Mouse (Mus musculus): ENCODE measurements around the gene Eefsec.

The Eefsec gene

DNA sequence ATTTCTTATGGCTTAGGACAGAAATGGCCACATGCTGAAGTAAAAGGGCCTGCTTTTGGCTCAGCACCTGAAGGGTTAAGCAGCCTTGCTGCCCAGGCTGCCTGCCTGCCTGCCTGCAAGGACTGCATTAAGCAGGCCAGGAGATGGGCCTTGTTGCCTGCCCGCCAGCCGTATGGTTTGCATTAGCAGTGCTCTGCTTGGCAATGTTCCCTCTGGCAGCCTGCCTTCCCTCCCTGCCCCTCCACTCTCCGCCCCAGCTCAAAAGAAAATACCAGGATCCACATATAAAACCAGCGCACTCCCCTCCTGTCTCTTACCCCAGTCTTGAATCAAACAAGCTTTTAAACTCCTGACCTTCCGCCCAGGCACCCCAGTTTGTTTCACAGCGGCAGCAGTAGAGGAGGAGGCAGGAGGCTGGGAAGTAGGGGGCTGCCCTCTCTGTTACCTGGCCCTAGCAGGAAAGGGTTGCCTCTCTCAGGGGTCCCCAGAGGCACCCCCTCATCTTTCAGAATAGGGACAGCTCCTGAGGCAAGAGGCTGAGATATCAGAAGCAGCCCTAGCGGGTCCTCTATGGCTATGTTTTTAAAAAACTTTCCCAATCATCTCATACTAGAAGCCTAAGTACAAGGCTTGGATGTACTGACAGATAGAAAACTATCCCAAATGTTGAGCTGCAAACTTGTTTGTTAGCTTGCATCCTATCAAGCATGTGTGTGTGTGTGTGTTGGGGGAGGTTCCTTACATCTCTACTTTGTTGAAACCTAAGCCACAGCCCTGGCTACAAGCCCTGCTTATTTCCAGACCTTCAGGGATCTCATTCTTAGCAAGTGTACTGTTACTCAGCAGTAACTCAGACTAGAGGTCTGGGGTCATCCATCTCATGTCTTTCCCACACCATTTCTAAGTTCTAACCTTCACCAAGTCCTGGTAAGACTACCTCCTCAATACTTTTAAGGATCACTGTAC lies 102.6 kb downstream of the Eefsec start:
- peak; percentile 88 for DNase-seq (ENCODE audit: low read depth, low spot score)

DNA sequence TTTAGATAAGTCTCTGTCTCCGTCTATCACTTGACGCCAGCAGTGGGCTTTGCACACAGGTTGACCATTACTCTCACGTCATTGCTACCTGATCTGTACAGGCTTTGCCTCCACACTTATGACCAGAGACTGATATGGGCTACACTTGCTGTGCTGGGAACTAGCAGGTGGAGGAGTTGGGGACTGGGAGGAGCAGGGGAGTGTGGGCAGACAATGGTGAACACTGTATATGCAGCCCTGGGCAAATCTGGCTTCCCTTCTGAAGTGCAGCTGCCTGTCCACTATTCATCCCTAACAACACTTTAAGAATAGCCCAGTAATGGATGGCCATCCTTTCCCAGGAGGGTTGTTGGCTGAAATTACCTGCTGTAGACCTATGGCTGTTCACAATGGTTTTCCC lies 103.4 kb downstream of the Eefsec start:
- no peak for DNase-seq (ENCODE audit: low read depth, low spot score)

DNA sequence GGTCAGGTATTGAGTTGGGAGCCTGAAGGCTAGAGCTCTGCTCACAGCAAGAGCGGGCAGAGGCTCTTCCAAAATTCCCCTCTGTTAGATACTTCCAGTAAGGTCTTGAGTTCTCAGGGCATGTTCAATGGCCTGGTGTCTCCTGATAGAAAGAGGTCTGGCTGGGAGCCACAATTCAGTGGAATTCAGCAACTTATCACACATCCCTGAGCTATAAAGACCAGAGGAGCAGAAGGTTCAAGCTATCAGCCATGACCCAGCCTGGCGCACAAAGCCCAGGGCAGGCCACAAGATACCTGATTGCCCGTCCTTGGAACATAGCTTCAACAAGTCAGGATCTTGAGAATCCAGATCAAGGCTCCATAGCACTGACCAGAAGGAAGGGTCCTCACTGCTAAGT lies 105.2 kb downstream of the Eefsec start:
- no peak for DNase-seq (ENCODE audit: low read depth, low spot score)

DNA sequence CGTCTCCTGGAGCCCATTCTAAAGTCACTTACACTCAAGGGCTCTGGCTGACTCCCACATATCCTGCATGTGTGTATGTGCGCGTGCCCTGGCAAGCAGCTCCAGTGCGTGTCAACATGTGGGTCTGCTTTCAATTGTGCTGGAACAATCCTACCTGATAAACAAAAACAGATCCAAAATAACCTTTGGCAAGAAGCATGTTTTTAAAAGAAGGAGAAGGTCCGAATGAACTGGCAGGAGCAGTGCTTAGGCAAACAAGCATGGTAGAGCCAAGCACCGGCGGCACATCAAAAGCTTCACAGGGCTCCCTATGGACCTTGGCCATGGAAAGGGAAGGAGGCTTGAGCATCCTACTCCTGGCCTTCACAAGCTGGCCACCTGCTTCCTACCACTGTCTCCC lies 105.6 kb downstream of the Eefsec start:
- DNase-seq (ENCODE audit: low read depth, low spot score): no peak

DNA sequence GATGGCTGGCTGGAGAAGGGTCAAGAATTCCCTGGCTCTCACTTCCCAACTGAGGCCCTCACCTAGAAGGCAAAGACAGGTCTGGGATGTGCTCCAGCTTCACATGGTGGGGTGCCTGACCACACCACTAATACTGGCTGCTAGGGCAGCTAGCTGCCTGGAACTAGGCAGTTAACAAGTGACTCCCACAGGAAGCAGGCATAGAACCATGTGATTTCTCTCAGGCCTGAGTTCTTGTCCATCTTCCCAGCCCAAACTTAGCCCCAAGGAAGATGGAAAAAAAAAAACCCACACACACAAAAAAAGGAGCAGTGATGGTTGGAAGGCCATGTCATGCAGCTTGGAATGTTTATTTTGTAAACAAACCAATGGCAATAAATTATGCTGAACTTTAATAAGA lies 117.0 kb downstream of the Eefsec start:
- no peak for DNase-seq (ENCODE audit: low read depth, low spot score)

DNA sequence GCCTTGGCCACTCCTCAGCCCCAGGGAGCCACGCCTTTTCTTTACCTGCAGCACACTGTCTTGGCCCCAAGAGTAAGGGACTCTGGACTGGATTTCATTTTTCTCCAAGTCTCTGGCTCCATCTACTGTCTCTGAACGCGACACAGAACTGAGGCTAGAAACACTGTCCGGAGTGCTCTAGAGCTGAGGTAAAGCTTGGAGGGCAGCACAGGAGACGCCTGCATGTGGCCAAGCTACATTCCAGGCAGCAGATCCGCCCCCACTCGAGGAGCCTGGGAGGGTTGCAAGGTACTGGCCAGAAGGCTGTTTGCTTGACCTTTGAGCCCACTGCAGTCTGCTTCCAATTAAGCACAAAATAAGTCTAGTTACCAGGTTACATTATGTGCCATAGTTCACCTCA lies 124.5 kb downstream of the Eefsec start:
- DNase-seq (ENCODE audit: low read depth, low spot score): peak; percentile 66

DNA sequence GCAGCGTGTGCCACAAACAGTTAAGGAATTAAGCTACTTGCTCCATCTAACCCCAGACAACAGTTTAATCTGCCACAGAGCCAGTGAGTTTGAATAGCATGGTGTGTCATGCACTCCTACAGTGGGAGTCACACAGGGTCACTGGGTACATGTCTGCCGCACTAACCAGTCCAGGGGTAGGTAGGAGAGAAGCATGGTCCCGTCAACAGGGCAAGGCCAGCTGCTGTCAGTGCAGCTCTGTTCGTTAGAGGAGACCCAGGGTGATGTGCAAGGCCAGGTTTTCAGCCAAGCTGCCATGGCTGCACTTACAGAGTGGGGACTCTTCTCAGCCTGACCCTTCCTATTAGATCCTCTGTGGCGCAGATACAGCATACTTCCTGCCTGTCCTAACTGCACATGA lies 125.1 kb downstream of the Eefsec start:
- no peak for DNase-seq (ENCODE audit: low read depth, low spot score)

DNA sequence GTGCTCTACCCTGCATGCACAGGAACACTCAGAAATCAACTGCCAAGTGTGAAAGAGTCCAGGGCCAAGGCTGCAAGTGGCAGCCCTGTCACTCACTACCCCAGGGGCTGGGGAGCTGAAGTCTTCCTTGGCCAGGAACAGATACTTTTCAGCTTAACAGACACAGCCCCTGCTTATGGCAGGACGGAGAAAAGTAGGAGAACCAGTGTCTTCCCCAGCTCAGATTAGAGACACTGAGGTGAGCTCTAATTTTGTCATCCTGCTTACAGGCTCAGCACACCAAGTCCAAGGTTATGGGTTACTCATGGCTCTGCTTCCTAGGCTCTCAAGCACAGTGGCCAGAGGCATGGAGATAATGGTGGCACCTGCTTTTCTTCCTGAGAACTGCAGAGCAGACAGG lies 126.6 kb downstream of the Eefsec start:
- DNase-seq (ENCODE audit: low read depth, low spot score): no peak

DNA sequence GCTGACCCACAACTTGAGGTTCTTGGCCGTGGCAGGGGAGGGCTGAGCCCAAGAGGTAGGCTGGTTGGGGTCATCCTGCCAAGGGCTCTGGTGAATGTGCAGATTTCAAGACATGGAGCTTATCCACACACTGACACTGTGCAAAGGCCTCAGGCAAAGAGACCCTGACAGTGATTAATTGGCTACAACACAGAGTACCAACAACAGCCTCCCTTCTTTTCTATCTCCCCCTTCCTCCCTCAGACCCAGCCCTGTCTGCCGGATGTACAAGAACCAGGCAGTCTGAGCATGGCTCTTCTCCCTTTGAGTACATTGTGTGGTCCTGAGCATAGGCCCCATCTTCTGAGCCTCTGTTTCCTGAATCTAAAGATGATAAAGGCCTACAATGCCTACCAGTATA lies 131.0 kb downstream of the Eefsec start:
- DNase-seq (ENCODE audit: low read depth, low spot score): peak; percentile 11

DNA sequence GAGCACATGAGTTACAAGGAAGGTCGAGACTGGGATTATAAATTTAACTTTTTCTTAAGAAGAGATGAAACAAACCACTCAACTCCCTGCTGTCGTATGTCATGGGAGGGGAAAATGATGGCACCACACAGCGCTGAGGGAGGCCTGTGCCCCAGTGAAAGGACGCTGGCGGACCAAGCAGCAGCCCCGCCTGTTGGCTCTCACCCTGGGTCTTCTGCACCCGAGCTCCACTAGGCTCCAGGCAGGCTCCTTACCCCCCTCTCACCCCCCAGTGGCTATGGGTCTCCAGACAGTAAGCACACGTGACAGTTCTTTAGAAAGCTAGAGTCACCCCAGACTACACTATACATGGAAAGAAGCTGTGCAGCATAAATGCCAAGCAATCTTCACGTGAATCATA lies 132.4 kb downstream of the Eefsec start:
- DNase-seq (ENCODE audit: low read depth, low spot score): no peak

DNA sequence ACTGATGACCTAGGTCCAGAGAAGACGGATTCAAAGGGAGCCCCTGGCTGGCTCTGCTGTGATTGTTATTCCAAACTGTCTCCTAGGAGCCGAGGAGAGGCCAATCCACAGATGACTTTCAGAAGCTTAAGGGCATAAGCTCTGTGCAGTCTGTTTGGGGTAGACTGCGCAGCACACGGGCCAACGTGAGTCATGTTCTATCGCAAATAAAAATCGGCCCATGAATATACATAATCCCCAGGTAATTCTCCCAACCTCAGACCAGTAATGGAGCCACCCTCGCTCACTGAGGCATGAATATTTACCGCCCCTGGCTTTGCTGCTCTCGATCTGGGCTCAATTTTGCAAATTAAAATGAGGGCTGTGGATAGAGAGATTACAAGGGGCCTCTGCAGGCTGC lies 134.7 kb downstream of the Eefsec start:
- DNase-seq (ENCODE audit: low read depth, low spot score): no peak

DNA sequence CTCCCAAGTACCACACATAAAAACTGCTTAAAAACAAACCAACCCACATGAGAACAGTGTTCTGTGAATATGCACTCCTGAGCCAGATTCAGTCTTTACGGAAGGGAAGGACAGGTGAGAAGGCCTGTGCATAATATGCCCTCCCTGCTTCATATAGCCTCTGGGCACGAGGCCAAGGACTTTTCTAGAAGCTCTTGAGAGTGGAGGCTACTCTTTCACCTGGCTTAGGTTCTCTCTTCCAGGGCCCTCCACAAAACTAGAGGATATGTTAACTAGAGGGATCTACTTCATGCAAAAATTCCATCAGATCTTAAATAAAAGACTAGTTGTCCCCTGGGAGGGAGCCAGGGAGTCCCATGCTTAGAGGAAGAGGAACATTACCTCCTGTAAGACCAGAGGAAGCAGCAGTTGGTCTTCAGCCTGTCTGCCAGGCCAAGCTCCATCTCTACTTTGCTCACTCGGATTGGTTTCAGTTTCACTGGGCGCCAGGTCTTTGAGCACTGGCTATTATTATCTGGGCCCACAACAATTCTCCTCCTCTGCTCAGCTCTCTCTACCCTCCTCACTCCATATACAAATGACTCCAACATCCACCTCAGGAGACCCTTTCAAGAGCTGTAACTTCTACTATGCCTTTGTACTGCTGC lies 140.1 kb downstream of the Eefsec start:
- DNase-seq (ENCODE audit: low read depth, low spot score): no peak

DNA sequence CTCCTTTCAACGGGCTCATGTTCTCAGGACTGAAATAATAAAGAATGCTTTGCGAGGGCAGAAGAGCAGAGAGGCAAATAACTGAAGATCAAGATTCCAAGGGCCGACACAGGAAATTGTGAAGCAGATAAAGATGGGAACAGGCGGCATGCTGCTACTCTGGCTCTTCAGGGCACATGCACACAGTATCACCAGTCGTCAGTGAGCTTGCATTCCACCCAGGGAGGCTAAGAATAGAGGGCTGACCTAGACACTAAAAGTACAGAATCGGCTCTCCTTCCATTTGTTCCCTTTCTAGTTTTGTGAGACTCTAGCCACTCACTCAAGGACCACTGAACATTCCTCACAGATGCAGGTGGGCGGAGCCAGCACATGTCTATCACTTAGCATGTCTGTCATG lies 145.1 kb downstream of the Eefsec start:
- DNase-seq (ENCODE audit: low read depth, low spot score): no peak

DNA sequence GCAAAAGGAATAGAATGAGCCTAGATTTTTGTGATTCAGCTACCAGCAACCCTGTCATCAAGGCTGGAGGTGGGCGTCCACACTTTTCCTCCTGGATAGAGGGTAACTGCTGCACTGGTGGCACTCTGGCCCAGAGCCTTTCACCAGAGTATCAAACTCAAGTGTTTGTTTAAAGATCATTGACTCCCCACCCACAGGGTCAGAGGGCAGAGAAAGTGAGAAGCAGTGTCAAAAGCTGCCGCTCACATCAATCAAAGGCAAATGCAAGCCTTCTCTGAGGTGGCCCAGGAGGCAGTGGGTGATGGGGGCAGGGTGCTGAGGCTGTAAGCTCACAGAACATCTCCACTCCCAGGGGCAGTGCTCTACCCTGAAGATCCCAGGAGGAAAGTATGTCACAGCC lies 146.8 kb downstream of the Eefsec start:
- no peak for DNase-seq (ENCODE audit: low read depth, low spot score)

DNA sequence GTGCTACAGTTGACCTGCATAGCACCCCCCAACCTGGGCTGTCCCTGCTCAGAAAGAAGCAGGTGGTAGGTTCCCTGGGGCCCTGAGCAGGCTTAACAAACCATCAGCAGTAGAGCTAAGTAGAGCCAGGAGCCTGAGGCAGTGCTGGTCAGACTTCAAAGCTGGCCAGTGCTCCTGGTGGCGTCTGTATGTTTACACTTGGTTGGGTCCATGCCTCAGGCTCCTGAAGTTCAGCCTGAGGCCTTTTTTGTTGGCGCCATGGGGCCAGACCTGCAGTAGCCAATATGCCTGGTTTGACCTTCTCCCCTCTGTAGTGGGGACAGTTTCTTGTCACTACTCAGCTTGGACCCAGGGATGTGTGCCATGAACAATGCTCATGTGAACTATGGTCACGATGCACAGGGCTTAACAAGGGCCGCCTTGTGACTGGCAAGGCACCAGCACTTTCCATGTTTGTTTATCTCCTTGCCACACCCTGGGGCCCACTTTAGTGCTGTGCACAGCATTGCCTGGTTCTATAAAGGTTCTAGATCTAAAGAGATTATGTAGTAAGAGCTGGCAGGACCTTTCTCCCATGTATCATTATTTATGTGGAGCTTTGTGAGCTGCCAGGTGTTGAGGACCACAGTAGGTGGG lies 153.9 kb downstream of the Eefsec start:
- no peak for DNase-seq (ENCODE audit: low read depth, low spot score)

DNA sequence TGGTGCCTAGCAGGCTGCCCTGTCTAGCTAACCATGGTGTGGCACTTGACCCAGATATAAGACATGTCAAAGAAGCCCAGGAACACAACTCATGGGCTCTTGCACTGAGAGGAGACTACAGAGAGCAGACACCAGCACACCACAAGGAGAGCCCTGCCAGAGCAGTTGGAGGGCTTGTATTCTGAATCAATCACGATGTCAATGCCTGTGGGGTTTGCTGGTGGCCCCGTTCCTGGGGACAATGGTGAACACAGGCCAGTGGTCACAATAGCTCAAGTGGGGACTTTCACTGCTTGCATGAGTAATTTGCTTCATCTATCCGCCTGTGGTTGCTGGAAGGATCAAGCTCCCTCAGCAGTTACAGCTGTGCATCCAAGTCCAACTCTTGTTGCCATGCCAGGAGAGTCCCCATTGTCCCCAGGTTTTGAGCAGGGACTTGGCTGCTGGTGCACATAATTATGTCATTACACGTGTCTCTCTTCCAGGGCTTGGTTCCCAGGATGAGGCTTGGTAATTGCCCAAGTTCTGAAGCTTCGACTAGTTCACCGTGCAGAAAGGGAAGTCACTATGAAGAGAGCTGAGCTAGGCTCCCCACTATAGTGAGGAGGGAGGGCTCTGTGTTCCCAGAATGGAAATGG lies 156.1 kb downstream of the Eefsec start:
- no peak for DNase-seq (ENCODE audit: low read depth, low spot score)

DNA sequence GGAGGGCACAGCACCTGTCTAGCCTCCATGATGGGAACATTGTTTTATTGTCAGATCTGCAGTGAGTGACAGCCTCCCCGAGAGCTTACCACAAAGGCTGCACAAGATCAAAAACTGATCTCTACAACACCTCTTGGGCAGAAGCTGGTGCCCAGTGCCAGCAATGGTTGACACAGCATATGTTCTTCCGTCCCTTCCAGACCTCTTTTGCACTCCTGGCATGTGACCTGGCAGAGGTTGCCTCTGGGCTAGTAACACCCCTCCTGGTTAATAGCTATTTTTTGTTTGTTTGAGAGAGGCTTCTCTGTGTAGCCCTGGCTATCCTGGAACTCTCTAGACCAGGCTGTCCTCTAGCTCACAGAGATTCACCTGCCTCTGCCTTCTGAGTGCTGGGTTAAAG lies 168.2 kb downstream of the Eefsec start:
- no peak for DNase-seq (ENCODE audit: low read depth, low spot score)

DNA sequence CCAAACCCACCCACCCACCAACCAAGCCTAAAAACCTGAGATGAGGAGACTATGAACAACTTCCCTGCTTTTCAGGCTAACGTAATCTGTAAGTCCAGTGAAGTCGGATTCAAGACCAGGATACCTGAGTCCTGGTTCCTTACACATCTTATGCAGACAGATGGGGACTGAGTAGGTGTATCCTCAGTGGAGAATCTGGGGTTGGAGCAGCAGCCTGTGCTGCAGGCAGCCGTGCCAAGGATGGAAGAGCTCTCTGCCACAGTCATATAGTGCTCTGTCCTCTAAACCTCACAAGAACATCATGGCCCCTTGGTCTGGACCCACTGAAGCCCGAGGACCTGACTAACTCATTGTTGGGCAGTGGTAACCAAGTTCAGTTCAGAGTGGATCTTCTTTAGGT lies 169.1 kb downstream of the Eefsec start:
- no peak for DNase-seq (ENCODE audit: low read depth, low spot score)

DNA sequence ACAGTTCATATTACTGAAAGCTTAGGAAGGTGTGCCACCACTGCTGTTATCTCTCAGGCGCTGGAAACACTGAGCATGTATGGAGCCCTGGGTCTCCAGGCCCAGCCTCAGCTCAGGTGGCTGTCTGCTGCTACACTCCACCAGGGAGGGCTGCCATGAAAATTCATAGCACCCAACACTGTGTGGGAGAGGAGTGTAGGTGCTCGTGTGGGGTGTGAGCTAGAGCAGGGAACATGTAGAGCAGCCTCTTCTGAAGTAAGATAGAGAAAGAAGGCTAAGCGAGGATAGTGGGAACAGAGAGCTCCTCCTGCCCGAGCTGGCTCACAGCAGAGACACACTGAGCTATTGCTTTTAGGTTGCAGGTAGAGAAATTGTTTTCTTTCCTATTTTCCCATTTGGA lies 170.1 kb downstream of the Eefsec start:
- no peak for DNase-seq (ENCODE audit: low read depth, low spot score)

DNA sequence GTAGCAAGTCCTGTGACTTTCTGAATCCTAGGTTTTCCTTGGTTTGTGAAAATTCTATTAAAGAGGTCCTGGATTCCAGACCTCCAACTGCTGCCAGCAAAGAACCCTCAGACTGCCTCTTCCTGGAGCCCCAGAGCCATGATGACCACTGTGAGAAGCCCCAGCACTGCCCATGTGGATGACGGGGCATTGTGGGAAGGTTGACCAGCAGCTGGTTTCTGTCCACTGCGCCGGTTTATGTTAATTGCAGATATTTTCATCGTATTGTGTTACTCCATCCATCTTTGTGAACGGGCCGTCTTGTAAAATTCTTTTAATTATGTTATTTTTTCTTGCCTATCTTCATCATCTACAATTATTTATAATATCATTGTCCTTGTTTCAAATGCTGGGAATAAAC lies 171.7 kb downstream of the Eefsec start:
- DNase-seq (ENCODE audit: low read depth, low spot score): no peak

DNA sequence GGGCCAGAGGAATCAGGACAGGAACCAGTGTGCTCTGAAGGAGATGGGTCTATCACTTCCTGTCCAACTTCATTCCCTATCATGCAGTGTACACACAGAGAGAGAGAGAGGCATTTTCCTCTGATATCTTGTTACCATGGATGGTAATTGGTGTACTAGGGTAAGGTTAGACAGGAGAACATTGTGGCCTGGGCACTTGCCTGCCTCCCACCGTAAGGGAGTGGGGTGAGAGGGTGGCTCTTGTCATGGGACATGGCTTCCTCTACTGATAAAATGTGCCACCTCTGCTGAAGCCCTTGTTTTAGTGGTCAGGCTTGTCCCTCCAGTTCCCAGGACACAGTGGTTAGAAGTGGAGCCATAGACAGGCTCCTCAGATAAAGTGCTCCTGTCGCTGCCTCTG lies 178.4 kb downstream of the Eefsec start:
- no peak for DNase-seq (ENCODE audit: low read depth, low spot score)

DNA sequence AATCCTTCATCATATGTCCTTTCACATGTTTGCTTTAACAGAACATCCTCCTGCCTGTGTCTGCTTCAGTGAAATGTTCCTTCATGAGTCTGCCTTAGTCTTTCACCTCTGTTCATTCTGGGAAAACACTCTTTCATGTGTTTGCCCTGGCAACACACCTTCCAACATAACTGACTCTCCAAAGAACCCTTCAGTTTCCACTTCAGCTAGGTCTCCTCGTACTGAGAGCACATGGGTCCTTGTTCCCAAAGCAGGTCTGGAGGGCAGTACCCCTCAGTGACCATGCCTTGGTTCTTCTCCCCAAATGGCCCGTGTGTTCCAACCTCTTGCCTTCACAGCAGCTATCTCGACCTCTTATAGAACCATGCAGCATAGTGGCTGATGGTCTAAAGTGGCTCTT lies 179.3 kb downstream of the Eefsec start:
- no peak for DNase-seq (ENCODE audit: low read depth, low spot score)

Measured in forelimb bud, embryonic 11.5 days (tissue).